Mouse (Mus musculus): ENCODE measurements around the gene Mtmr10.

The Mtmr10 gene

GRCm38 (mm10) chr7:64296286-64297010 is 9.0 kb downstream of the Mtmr10 start:
- no peak for DNase-seq

GRCm38 (mm10) chr7:64310241-64310640 is 22.8 kb downstream of the Mtmr10 start:
- DNase-seq: no peak

GRCm38 (mm10) chr7:64310756-64311155 is 23.3 kb downstream of the Mtmr10 start:
- no peak for DNase-seq

- no peak for DNase-seq
Measured at GRCm38 (mm10) chr7:64312811-64313210, 25.4 kb downstream of the Mtmr10 start.

GRCm38 (mm10) chr7:64321125-64321524 is 33.7 kb downstream of the Mtmr10 start:
- DNase-seq: no peak

GRCm38 (mm10) chr7:64321658-64322057 is 34.2 kb downstream of the Mtmr10 start:
- no peak for DNase-seq

GRCm38 (mm10) chr7:64326892-64327291 is 39.4 kb downstream of the Mtmr10 start:
- peak; percentile 79 for DNase-seq

- no peak for DNase-seq
Measured at GRCm38 (mm10) chr7:64327486-64327885, 40.0 kb downstream of the Mtmr10 start.

GRCm38 (mm10) chr7:64331309-64331708 is 43.9 kb downstream of the Mtmr10 start:
- DNase-seq: no peak

- DNase-seq: peak; percentile 50
Measured at GRCm38 (mm10) chr7:64332686-64333085, 45.2 kb downstream of the Mtmr10 start.

GRCm38 (mm10) chr7:64347813-64348212 is 60.4 kb downstream of the Mtmr10 start:
- DNase-seq: no peak

- DNase-seq: peak; percentile 39
Measured at GRCm38 (mm10) chr7:64349147-64349861, 61.9 kb downstream of the Mtmr10 start.

- peak; percentile 77 for DNase-seq
Measured at GRCm38 (mm10) chr7:64351087-64351486, 63.6 kb downstream of the Mtmr10 start.

GRCm38 (mm10) chr7:64354206-64354605 is 66.8 kb downstream of the Mtmr10 start:
- DNase-seq: no peak

GRCm38 (mm10) chr7:64356661-64357060 is 69.2 kb downstream of the Mtmr10 start:
- DNase-seq: no peak

- peak; percentile 41 for DNase-seq
Measured at GRCm38 (mm10) chr7:64357405-64357804, 70.0 kb downstream of the Mtmr10 start.

GRCm38 (mm10) chr7:64358666-64359065 is 71.2 kb downstream of the Mtmr10 start:
- DNase-seq: no peak

GRCm38 (mm10) chr7:64359943-64360585 is 72.6 kb downstream of the Mtmr10 start:
- no peak for DNase-seq

- no peak for DNase-seq
Measured at GRCm38 (mm10) chr7:64360586-64360945, 73.1 kb downstream of the Mtmr10 start.

GRCm38 (mm10) chr7:64365863-64366262 is 78.4 kb downstream of the Mtmr10 start:
- no peak for DNase-seq

GRCm38 (mm10) chr7:64369841-64370240 is 82.4 kb downstream of the Mtmr10 start:
- no peak for DNase-seq

- no peak for DNase-seq
Measured at GRCm38 (mm10) chr7:64371940-64372878, 84.8 kb downstream of the Mtmr10 start.
